Comparison of ENCODE assay signal across 7 mouse cellular contexts in the genomic region with DNA sequence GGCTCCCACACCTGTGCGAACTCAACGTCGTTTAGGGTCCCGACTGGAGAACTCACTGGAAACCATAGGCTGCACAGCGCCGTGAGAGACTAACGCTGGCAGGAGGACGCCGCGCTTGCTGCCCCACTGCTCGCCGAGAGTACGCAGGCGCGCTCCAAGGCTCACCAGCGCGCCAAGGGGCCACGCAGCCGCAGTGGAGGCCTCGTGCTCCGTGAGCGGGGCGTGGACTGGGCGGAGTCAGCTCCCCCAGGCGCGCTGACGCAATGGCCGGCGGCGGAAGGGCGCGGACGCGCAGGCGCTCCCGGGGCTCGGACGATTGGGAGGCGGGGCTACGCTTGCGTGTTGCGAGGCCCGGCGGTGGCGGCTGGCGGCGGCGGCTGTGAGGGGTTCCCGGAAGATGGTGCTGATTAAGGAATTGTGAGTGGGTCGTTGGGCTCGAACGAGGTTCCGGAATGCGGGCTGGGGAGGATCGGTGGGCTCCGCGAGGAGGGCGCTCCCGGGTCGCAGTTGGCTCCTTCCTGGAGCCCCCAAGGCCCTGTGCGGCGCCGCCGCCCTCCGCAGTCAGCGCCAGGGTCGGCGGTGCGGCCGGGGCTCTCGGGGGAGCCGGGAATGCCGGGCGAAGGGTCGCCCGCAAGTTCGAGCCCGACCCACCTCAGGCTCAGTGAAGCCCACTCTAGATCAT. TPM values are rescaled to one million over a fixed set of nuclear protein-coding genes. Genes with fewer than 3 reads are reported as not detected.
DNase-seq lines count a peak whose midpoint lies in the region; ATAC-seq lines count a peak whose summit lies in the region.

TSS of gene Pitpnb (plus strand) at position 347 of the 682 bp plus-strand sequence.

- no peaks in the 10 kb centered on the region for H3K9me3 ChIP-seq in embryonic facial prominence, embryonic 11.5 days (replicated peaks; ENCODE audit: control insufficient read depth, low read length)
- H3K9me3 ChIP-seq in limb, embryonic 11.5 days (ENCODE audit: control insufficient read depth, low read length) = no peaks in the 10 kb centered on the region
- no peaks in the 10 kb centered on the region for H3K9me3 ChIP-seq in midbrain, embryonic 14.5 days (ENCODE audit: control insufficient read depth, low read length)

- H3K36me3 ChIP-seq in embryonic facial prominence, embryonic 11.5 days (replicated peaks; ENCODE audit: control insufficient read depth, insufficient read depth, low read depth, low read length) = no peaks in the 10 kb centered on the region; the same call in 1 of the 2 replicates
- no peaks in the 10 kb centered on the region; the same call in 1 of the 2 replicates for H3K36me3 ChIP-seq in limb, embryonic 11.5 days (ENCODE audit: control insufficient read depth, insufficient read depth, low read length)
- 0 out of 2 replicates have a peak, but pooled peaks cover 14% of the 10 kb centered on the region for H3K36me3 ChIP-seq in midbrain, embryonic 14.5 days (ENCODE audit: control insufficient read depth, insufficient read depth, low read length)

- peak within 1 kb of the TSS; percentile 78 for H3K27ac ChIP-seq in embryonic facial prominence, embryonic 11.5 days (replicated peaks; ENCODE audit: low read depth, low read length)
- peak within 1 kb of the TSS; percentile 72 for H3K27ac ChIP-seq in limb, embryonic 11.5 days (replicated peaks; ENCODE audit: low read depth, low read length)
- H3K27ac ChIP-seq in midbrain, embryonic 14.5 days (replicated peaks; ENCODE audit: low read depth, low read length) = peak within 1 kb of the TSS; percentile 89

- peak; percentile 99 for DNase-seq in adrenal gland, postnatal 14 days
- DNase-seq in embryonic facial prominence, embryonic 11.5 days (ENCODE audit: low spot score) = peak; percentile 99
- peak; percentile 100 for DNase-seq in heart, adult 11 months
- DNase-seq in kidney, adult 18-20 months = peak; percentile 99
- peak; percentile 99 for DNase-seq in limb, embryonic 11.5 days (ENCODE audit: low spot score)
- DNase-seq in midbrain, embryonic 14.5 days = peak; percentile 100
- peak; percentile 98 to 100 for DNase-seq in spleen, adult 18-20 months

- peak within 1 kb of the TSS; percentile 96 for H3K4me3 ChIP-seq in embryonic facial prominence, embryonic 11.5 days (ENCODE audit: low read depth, low read length)
- peak within 1 kb of the TSS; percentile 98 for H3K4me3 ChIP-seq in limb, embryonic 11.5 days (ENCODE audit: low read depth, low read length)
- H3K4me3 ChIP-seq in midbrain, embryonic 14.5 days (replicated peaks; ENCODE audit: low read depth, low read length) = peak within 1 kb of the TSS; percentile 89

- ATAC-seq in embryonic facial prominence, embryonic 11.5 days (replicated peaks; ENCODE audit: insufficient number of reproducible peaks, low FRiP score, low TSS enrichment, low read depth) = peak; percentile 98
- peak; percentile 97 for ATAC-seq in limb, embryonic 11.5 days (ENCODE audit: insufficient number of reproducible peaks, low FRiP score, low TSS enrichment, low read depth)
- ATAC-seq in midbrain, embryonic 14.5 days (ENCODE audit: low FRiP score, low TSS enrichment) = peak; percentile 99

- no peaks in the 10 kb centered on the region for H3K27me3 ChIP-seq in embryonic facial prominence, embryonic 11.5 days (ENCODE audit: control insufficient read depth, insufficient read depth, low read length)
- H3K27me3 ChIP-seq in limb, embryonic 11.5 days (ENCODE audit: control insufficient read depth, insufficient read depth, low read length) = no peaks in the 10 kb centered on the region
- H3K27me3 ChIP-seq in midbrain, embryonic 14.5 days (ENCODE audit: control insufficient read depth, insufficient read depth, low read length) = no peaks in the 10 kb centered on the region

- under 1% methylated on average over 77 of the region's 78 CpGs for WGBS in embryonic facial prominence, embryonic 11.5 days
- under 1% methylated on average over 73 of the region's 78 CpGs for WGBS in limb, embryonic 11.5 days
- WGBS in midbrain, embryonic 14.5 days = under 1% methylated on average over 76 of the region's 78 CpGs

- peak within 1 kb of the TSS; percentile 61 for H3K4me2 ChIP-seq in embryonic facial prominence, embryonic 11.5 days (ENCODE audit: low read depth, low read length)
- H3K4me2 ChIP-seq in limb, embryonic 11.5 days (ENCODE audit: low read depth, severe bottlenecking) = peak within 1 kb of the TSS; percentile 71
- peak within 1 kb of the TSS; percentile 81 for H3K4me2 ChIP-seq in midbrain, embryonic 14.5 days (ENCODE audit: low read length)

- no peaks in the 10 kb centered on the region for H3K4me1 ChIP-seq in embryonic facial prominence, embryonic 11.5 days (ENCODE audit: control insufficient read depth, insufficient read depth, low read length)
- H3K4me1 ChIP-seq in limb, embryonic 11.5 days (ENCODE audit: control insufficient read depth, insufficient read depth, low read length) = peaks cover 10% of the 10 kb centered on the region
- peaks cover 12% of the 10 kb centered on the region for H3K4me1 ChIP-seq in midbrain, embryonic 14.5 days (ENCODE audit: control insufficient read depth, insufficient read depth, low read length)

- H3K9ac ChIP-seq in embryonic facial prominence, embryonic 11.5 days (replicated peaks; ENCODE audit: low read length) = peak within 1 kb of the TSS; percentile 95
- peak within 1 kb of the TSS; percentile 79 for H3K9ac ChIP-seq in limb, embryonic 11.5 days (ENCODE audit: low read length)
- H3K9ac ChIP-seq in midbrain, embryonic 14.5 days (replicated peaks; ENCODE audit: low read length) = peak within 1 kb of the TSS; percentile 95

RNA-seq across cellular contexts. Expression of gene Pitpnb, which starts in this region (rescaled TPM):
- 69.3 and 71.8 TPM in 2 replicates for total RNA-seq in adrenal gland, postnatal 14 days (2021)
- 133 and 137 TPM in 2 replicates for polyA plus RNA-seq in embryonic facial prominence, embryonic 11.5 days (2014; fragmentation: Nextera tagmentation; extraction: Ambion mirVana)
- polyA plus RNA-seq in limb, embryonic 11.5 days (2014; fragmentation: Nextera tagmentation; extraction: Ambion mirVana) = 131 and 137 TPM in 2 replicates
- 77.6 and 104 TPM in 2 replicates for polyA plus RNA-seq in midbrain, embryonic 14.5 days (2014; fragmentation: Nextera tagmentation; extraction: Ambion mirVana)

Comparison
In these comparisons a context has a peak if more than half of its experiments do, and no peak if none do; other contexts are left out.
1. Peak in every context shown above with its lines: DNase-seq, ATAC-seq, H3K4me3 ChIP-seq and H3K27ac ChIP-seq.